Mouse (Mus musculus): ENCODE data around the gene Gnai3.

Gene Gnai3

GRCm38 (mm10) chr3:108145534-108146445 is at the start of gene Gnai3:
Gene Gnai3, minus strand, starts transcription at chr3:108146146.
- DNase-seq, result peak; percentile 91 to 94

GRCm38 (mm10) chr3:108195287-108195686 is 49.3 kb upstream of the Gnai3 start:
- DNase-seq, result no peak

- no peak for DNase-seq
Observed at GRCm38 (mm10) chr3:108193686-108194085, 47.7 kb upstream of the Gnai3 start.

- DNase-seq, result peak; percentile 13 to 18
Observed at GRCm38 (mm10) chr3:108189897-108190296, 44.0 kb upstream of the Gnai3 start.

GRCm38 (mm10) chr3:108188716-108189490 is 43.0 kb upstream of the Gnai3 start:
- peak; percentile 54 to 63 for DNase-seq

GRCm38 (mm10) chr3:108187111-108187795 is 41.3 kb upstream of the Gnai3 start:
- peak; percentile 32 for DNase-seq

- peak; percentile 75 to 85 for DNase-seq
Observed at GRCm38 (mm10) chr3:108186098-108187047, 40.4 kb upstream of the Gnai3 start, which contains the start of gene Amigo1. Gene Amigo1, plus strand, starts transcription at chr3:108186335.

GRCm38 (mm10) chr3:108185460-108186097 is 39.6 kb upstream of the Gnai3 start:
- peak in 1 of 2 experiments; percentile 21 for DNase-seq

- no peak for DNase-seq
Observed at GRCm38 (mm10) chr3:108184742-108185141, 38.8 kb upstream of the Gnai3 start.

GRCm38 (mm10) chr3:108180514-108180913 is 34.6 kb upstream of the Gnai3 start:
- DNase-seq, result no peak

GRCm38 (mm10) chr3:108178756-108179715 is 33.1 kb upstream of the Gnai3 start:
- no peak for DNase-seq

- DNase-seq, result peak; percentile 55 to 67
Observed at GRCm38 (mm10) chr3:108174672-108175531, 29.0 kb upstream of the Gnai3 start.

GRCm38 (mm10) chr3:108169199-108169598 is 23.3 kb upstream of the Gnai3 start:
- no peak for DNase-seq

- DNase-seq, result no peak
Observed at GRCm38 (mm10) chr3:108167499-108167898, 21.6 kb upstream of the Gnai3 start.

GRCm38 (mm10) chr3:108166486-108167211 is 20.7 kb upstream of the Gnai3 start:
- no peak for DNase-seq

GRCm38 (mm10) chr3:108165532-108166315 is 19.8 kb upstream of the Gnai3 start:
- DNase-seq, result peak in 1 of 2 experiments; percentile 32

GRCm38 (mm10) chr3:108164807-108165206 is 18.9 kb upstream of the Gnai3 start:
- DNase-seq, result peak; percentile 89 to 91

Measured in cerebellum, postnatal 25 days (tissue).